ENCODE assay signal across 20 mouse cellular contexts in the genomic region with DNA sequence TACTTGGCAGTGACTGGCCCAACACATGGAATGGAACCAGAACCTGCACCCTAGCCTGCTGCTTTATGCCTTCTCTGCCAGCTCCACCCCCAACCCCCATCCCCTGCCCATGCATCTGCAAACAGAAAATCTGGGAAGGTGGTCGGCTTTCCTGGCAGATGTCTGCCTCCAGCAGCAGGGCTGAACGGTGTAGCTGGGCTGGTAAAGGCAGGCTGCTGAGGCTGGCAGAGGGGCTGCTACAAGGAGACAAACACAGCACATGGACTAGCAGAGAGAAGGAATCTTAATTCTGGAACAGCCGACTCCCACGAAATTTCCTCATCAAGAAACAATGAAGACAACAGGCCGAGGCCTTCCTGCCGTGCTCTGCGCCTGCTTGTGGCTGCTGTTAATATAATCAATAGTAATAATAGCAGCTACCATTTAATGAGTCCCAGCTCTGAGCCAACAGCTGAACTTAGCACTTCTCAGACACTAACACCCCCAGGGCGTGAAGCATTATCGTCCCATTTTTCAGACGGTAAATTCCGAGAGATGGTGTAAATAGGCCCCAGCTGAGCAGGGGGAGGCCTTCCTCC. TPM values are rescaled to one million over a fixed set of nuclear protein-coding genes. Genes with fewer than 3 reads are reported as not detected.
DNase-seq lines count a peak whose midpoint lies in the region; ATAC-seq lines count a peak whose summit lies in the region.
"Had no signal": no experiment of that assay in that cellular context is flagged by ENCODE, and none has a peak within 500 bp of the region (broad histone marks: within the 10 kb centered on the region; RNA-seq: fewer than 3 reads in every experiment).

No protein-coding gene starts in this region.

- no peak overlapping the region for H3K9ac ChIP-seq in forebrain, embryonic 13.5 days
- no peak overlapping the region for H3K9ac ChIP-seq in embryonic facial prominence, embryonic 15.5 days
- H3K9ac ChIP-seq in hindbrain, embryonic 16.5 days (ENCODE audit: low read depth, low read length): no peak overlapping the region; the same call in 1 of the 2 replicates
- H3K9ac ChIP-seq: liver, embryonic 12.5 days; lung, embryonic 15.5 days had no signal

- H3K9me3 ChIP-seq in forebrain, embryonic 10.5 days: no peaks in the 10 kb centered on the region
- no peaks in the 10 kb centered on the region for H3K9me3 ChIP-seq in forebrain, embryonic 13.5 days (replicated peaks)
- no peaks in the 10 kb centered on the region for H3K9me3 ChIP-seq in embryonic facial prominence, embryonic 15.5 days (replicated peaks)
- H3K9me3 ChIP-seq in hindbrain, embryonic 16.5 days (ENCODE audit: control insufficient read depth, low read length): no peaks in the 10 kb centered on the region
- H3K9me3 ChIP-seq: liver, embryonic 12.5 days; lung, embryonic 15.5 days had no signal

- H3K4me1 ChIP-seq in forebrain, embryonic 10.5 days: peaks cover 47% of the 10 kb centered on the region
- H3K4me1 ChIP-seq in forebrain, embryonic 13.5 days: no peaks in the 10 kb centered on the region
- H3K4me1 ChIP-seq in embryonic facial prominence, embryonic 15.5 days: peaks cover 34% of the 10 kb centered on the region
- no peaks in the 10 kb centered on the region; the same call in 1 of the 2 replicates for H3K4me1 ChIP-seq in hindbrain, embryonic 16.5 days (ENCODE audit: control insufficient read depth, insufficient read depth, low read depth, low read length)
- H3K4me1 ChIP-seq: liver, embryonic 12.5 days had no signal

- intact Hi-C loops in left cerebral cortex, postnatal 4 days (cut with DNase I): no loop called here

- H3K4me3 ChIP-seq in forebrain, embryonic 10.5 days: no peak overlapping the region
- no peak overlapping the region for H3K4me3 ChIP-seq in forebrain, embryonic 13.5 days
- H3K4me3 ChIP-seq in embryonic facial prominence, embryonic 15.5 days (replicated peaks): no peak overlapping the region
- H3K4me3 ChIP-seq in hindbrain, embryonic 16.5 days (ENCODE audit: low read length): no peak overlapping the region
- H3K4me3 ChIP-seq: erythroblast, embryonic 14.5 days; liver, embryonic 12.5 days; lung, embryonic 15.5 days had no signal

- no peak for DNase-seq in forebrain, embryonic 10.5 days (ENCODE audit: extremely low spot score, low spot score)
- DNase-seq in layer of hippocampus, adult 18-20 months (ENCODE audit: low spot score in 2 of 2): peak; percentile 6 to 37
- no peak for DNase-seq in layer of hippocampus, postnatal 36 days
- no peak for DNase-seq in left cerebral cortex, adult 11 months (ENCODE audit: low spot score)
- no peak for DNase-seq in left cerebral cortex, postnatal 4 days
- DNase-seq: adrenal gland, postnatal 10 days; cerebellum, adult 8-10 months; kidney, postnatal 14 days; spleen, adult 18-20 months had no signal

- no peak overlapping the region for H3K4me2 ChIP-seq in forebrain, embryonic 13.5 days
- H3K4me2 ChIP-seq in embryonic facial prominence, embryonic 15.5 days (replicated peaks): no peak overlapping the region
- no peak overlapping the region for H3K4me2 ChIP-seq in hindbrain, embryonic 16.5 days (ENCODE audit: low read length)
- H3K4me2 ChIP-seq: liver, embryonic 12.5 days; lung, embryonic 15.5 days had no signal

- WGBS in forebrain, embryonic 10.5 days: 48% methylated on average over 11 of the region's 11 CpGs
- 58% methylated on average over 11 of the region's 11 CpGs for WGBS in forebrain, embryonic 13.5 days
- 43% methylated on average over 11 of the region's 11 CpGs for WGBS in embryonic facial prominence, embryonic 15.5 days
- 37% methylated on average over 11 of the region's 11 CpGs for WGBS in hindbrain, embryonic 16.5 days

- peak overlapping the region; percentile 72 for H3K27ac ChIP-seq in forebrain, embryonic 10.5 days
- H3K27ac ChIP-seq in forebrain, embryonic 13.5 days: no peak overlapping the region
- H3K27ac ChIP-seq in embryonic facial prominence, embryonic 15.5 days (replicated peaks): peak overlapping the region; percentile 34; the same call in 1 of the 2 replicates
- H3K27ac ChIP-seq in hindbrain, embryonic 16.5 days (ENCODE audit: low read depth, low read length): no peak overlapping the region
- H3K27ac ChIP-seq: liver, embryonic 12.5 days; lung, embryonic 15.5 days had no signal

- no peak; the same call in 1 of the 2 replicates for ATAC-seq in forebrain, embryonic 13.5 days
- ATAC-seq in embryonic facial prominence, embryonic 15.5 days (ENCODE audit: insufficient number of reproducible peaks, low FRiP score, low TSS enrichment, low read depth): no peak
- peak; percentile 62; the same call in 1 of the 2 replicates for ATAC-seq in hindbrain, embryonic 16.5 days
- ATAC-seq: inflammation-experienced regulatory T-cells, adult 6 months; liver, embryonic 12.5 days had no signal

- peaks cover 25% of the 10 kb centered on the region for H3K27me3 ChIP-seq in forebrain, embryonic 10.5 days (ENCODE audit: poor library complexity, severe bottlenecking)
- peaks cover 18% of the 10 kb centered on the region for H3K27me3 ChIP-seq in forebrain, embryonic 13.5 days
- peaks cover 6% of the 10 kb centered on the region; the same call in 1 of the 2 replicates for H3K27me3 ChIP-seq in embryonic facial prominence, embryonic 15.5 days
- H3K27me3 ChIP-seq in hindbrain, embryonic 16.5 days (replicated peaks; ENCODE audit: control insufficient read depth, insufficient read depth, low read length): no peaks in the 10 kb centered on the region
- H3K27me3 ChIP-seq: lung, embryonic 15.5 days had no signal

- no peaks in the 10 kb centered on the region for H3K36me3 ChIP-seq in forebrain, embryonic 10.5 days (replicated peaks)
- no peaks in the 10 kb centered on the region for H3K36me3 ChIP-seq in forebrain, embryonic 13.5 days (ENCODE audit: poor library complexity, severe bottlenecking)
- H3K36me3 ChIP-seq in embryonic facial prominence, embryonic 15.5 days: no peaks in the 10 kb centered on the region
- no peaks in the 10 kb centered on the region for H3K36me3 ChIP-seq in hindbrain, embryonic 16.5 days (ENCODE audit: control insufficient read depth, insufficient read depth, low read length)
- H3K36me3 ChIP-seq: liver, embryonic 12.5 days; lung, embryonic 15.5 days had no signal

RNA-seq across cellular contexts. Expression of a gene that starts 43.8 kb away (rescaled TPM):
- 0.09 TPM in 1 of 2 replicates, not detected in the other for polyA plus RNA-seq in forebrain, embryonic 10.5 days (2016; fragmentation: Nextera tagmentation; extraction: Ambion mirVana)
- polyA plus RNA-seq in forebrain, embryonic 13.5 days (2015; fragmentation: Nextera tagmentation; extraction: Ambion mirVana): not detected in 2 replicates
- total RNA-seq in layer of hippocampus, adult 18-20 months (2021): not detected
- total RNA-seq in layer of hippocampus, postnatal 36 days (2021): not detected
- polyA plus RNA-seq in embryonic facial prominence, embryonic 15.5 days (2015; fragmentation: Nextera tagmentation; extraction: Ambion mirVana): not detected in 2 replicates
- polyA plus RNA-seq in hindbrain, embryonic 16.5 days (2015; fragmentation: Nextera tagmentation; extraction: Ambion mirVana): not detected in 2 replicates
- total RNA-seq in left cerebral cortex, postnatal 4 days (2021): not detected
- total RNA-seq: adrenal gland, postnatal 10 days; granulocyte monocyte progenitor cell, adult 5-6 weeks; left cerebral cortex, postnatal 14 days had no signal
- polyA plus RNA-seq: erythroblast, embryonic 14.5 days; heart, embryonic 14.5 days; inflammation-experienced regulatory T-cells, adult 6 months; liver, embryonic 12.5 days; lung, embryonic 15.5 days; stomach, embryonic 16.5 days had no signal

Comparison
In these comparisons a context has a peak if more than half of its experiments do, and no peak if none do; other contexts are left out.
1. DNase-seq: peak in layer of hippocampus, adult 18-20 months (2 of 2); none in forebrain, embryonic 10.5 days (single experiment), layer of hippocampus, postnatal 36 days (0 of 2), left cerebral cortex, adult 11 months (single experiment) and left cerebral cortex, postnatal 4 days (single experiment).
2. H3K27ac ChIP-seq: peak in forebrain, embryonic 10.5 days (single experiment) and embryonic facial prominence, embryonic 15.5 days (single experiment); none in forebrain, embryonic 13.5 days (single experiment) and hindbrain, embryonic 16.5 days (single experiment).